Mouse (Mus musculus): ENCODE results near the gene Lipe.

DNA sequence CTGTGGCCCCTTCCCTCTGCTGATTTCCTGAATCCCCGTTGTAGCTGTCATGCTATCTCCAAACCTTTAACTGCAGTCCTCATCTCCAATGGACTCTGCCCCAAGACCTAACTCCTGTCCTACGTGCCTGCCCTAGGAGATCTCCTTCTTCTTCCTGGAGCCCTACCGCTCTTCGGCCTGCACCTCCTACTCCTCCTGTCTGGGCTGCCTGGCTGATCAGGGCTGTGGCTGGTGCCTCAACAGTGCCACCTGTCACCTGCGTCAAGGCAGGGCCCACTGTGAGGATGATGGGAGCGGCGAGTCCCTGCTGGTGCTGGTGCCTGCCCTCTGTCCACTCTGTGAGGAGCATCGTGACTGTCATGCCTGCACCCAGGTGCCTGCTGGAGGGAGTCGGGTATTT, 59.2 kb downstream of the Lipe start:
- TF ChIP-seq TAL1 (IDR thresholded peaks at IDR 0.05; ENCODE audit: low read length): no peak
- TF ChIP-seq GATA1 (IDR thresholded peaks at IDR 0.05; ENCODE audit: low read length): no peak
